Mouse (Mus musculus) cortical plate, adult 2 months (tissue): ENCODE results near the gene Acadsb.

Experiments used
- CTCF ChIP-seq: fragments of 200-500 bp; IDR thresholded peaks from 2 replicates; pipeline ENCODE4 v1.5.1; 2011; ENCODE audit warnings: mild to moderate bottlenecking, control low read depth, low read length; ENCODE audit not compliant: insufficient read depth; ENCODE audit errors: extremely low read depth
- POLR2A ChIP-seq: fragments of 200-500 bp; IDR thresholded peaks from 2 replicates; pipeline ENCODE4 v1.6.1; 2011; ENCODE audit warnings: mild to moderate bottlenecking, low read length, control low read depth; ENCODE audit not compliant: insufficient read depth; ENCODE audit errors: extremely low read depth

- TF ChIP-seq POLR2A (no peak), CTCF (no peak)
Measured at GRCm38 (mm10) chr7:131409321-131409987, 947 bp upstream of the Acadsb start.
